Mouse (Mus musculus) forebrain, embryonic 12.5 days (tissue): ENCODE data around the gene Mfng. TPM values are rescaled to one million over a fixed set of nuclear protein-coding genes. Genes with fewer than 3 reads are reported as not detected.

Experiments
- ATAC-seq: fragments of 200-750 bp; cut with Nextera tagmentation; 2 replicates; pipeline ENCODE4 v1.8.0; 2017; ENCODE audit warnings: moderate TSS enrichment; ENCODE audit not compliant: low FRiP score
- H3K27ac ChIP-seq: fragments of 300-500 bp; sonication (generic); 2 replicates; pipeline ENCODE4 v1.5.1; 2016; ENCODE audit warnings: mild to moderate bottlenecking
- H3K27me3 ChIP-seq: fragments of 300-500 bp; sonication (generic); 2 replicates; pipeline ENCODE4 v1.6.1; 2016; ENCODE audit warnings: mild to moderate bottlenecking
- H3K36me3 ChIP-seq: fragments of 300-500 bp; sonication (generic); replicated peaks from 2 replicates; pipeline ENCODE4 v1.6.1; 2016; ENCODE audit warnings: mild to moderate bottlenecking
- H3K4me1 ChIP-seq: fragments of 300-500 bp; sonication (generic); 2 replicates; pipeline ENCODE4 v1.6.1; 2016
- H3K4me2 ChIP-seq: fragments of 300-500 bp; sonication (generic); 2 replicates; pipeline ENCODE4 v1.6.1; 2016; ENCODE audit warnings: mild to moderate bottlenecking, moderate library complexity
- H3K4me3 ChIP-seq: fragments of 300-500 bp; sonication (generic); replicated peaks from 2 replicates; pipeline ENCODE4 v1.5.1; 2016; ENCODE audit warnings: mild to moderate bottlenecking
- H3K9ac ChIP-seq: fragments of 300-500 bp; sonication (generic); 2 replicates; pipeline ENCODE4 v1.6.1; 2016; ENCODE audit warnings: mild to moderate bottlenecking
- H3K9me3 ChIP-seq: fragments of 300-500 bp; sonication (generic); 2 replicates; pipeline ENCODE4 v1.6.1; 2016
- WGBS: fragments of 180-500 bp; shearing (Covaris S2); methylation state at CpG from one replicate; pipeline ENCODE4 v1.1.7; 2016; 5-methylcytosine and 5-hydroxymethylcytosine counted together
- polyA plus RNA-seq: library from polyadenylated mRNA; unstranded; fragments of >200 nt; fragmentation: Nextera tagmentation; extraction: Ambion mirVana; gene quantifications from 2 replicates; pipeline ENCODE4 v1.2.1, GENCODE M21; 2016

The Mfng gene
- polyA plus RNA-seq, 1 experiment from 2014 or later: 137 TPM

- Histone ChIP-seq H3K4me2 (no peak overlapping the region), H3K9me3 (no peaks in the 10 kb centered on the region), H3K36me3 (no peaks in the 10 kb centered on the region), H3K9ac (no peak overlapping the region), H3K4me3 (no peak overlapping the region), H3K4me1 (peaks cover 15% of the 10 kb centered on the region; the same call in 1 of the 2 replicates), H3K27ac (0 out of 2 replicates have a peak overlapping the region, but pooled peaks have one; percentile 13), H3K27me3 (no peaks in the 10 kb centered on the region; the same call in 1 of the 2 replicates)
- ATAC-seq: no peak
- 23% methylated on average over 7 of the region's 7 CpGs for WGBS
These were observed 12.7 kb upstream of the Mfng start for GRCm38 (mm10) chr15:78785961-78786360.

- no peak overlapping the region for H3K4me2 ChIP-seq
- H3K4me1 ChIP-seq: peaks cover 13% of the 10 kb centered on the region; the same call in 1 of the 2 replicates
- H3K27me3 ChIP-seq: no peaks in the 10 kb centered on the region; the same call in 1 of the 2 replicates
- H3K36me3 ChIP-seq: no peaks in the 10 kb centered on the region
- 96% methylated on average over 7 of the region's 7 CpGs for WGBS
- ATAC-seq: no peak
- H3K9ac ChIP-seq: no peak overlapping the region
- H3K9me3 ChIP-seq: no peaks in the 10 kb centered on the region
- H3K27ac ChIP-seq: no peak overlapping the region
- H3K4me3 ChIP-seq: no peak overlapping the region
These were observed 12.0 kb upstream of the Mfng start for GRCm38 (mm10) chr15:78785258-78785657.

- 68% methylated on average over 5 of the region's 5 CpGs for WGBS
- no peak overlapping the region for H3K9ac ChIP-seq
- ATAC-seq: no peak
- H3K4me3 ChIP-seq: no peak overlapping the region
- H3K27ac ChIP-seq: no peak overlapping the region
- H3K4me1 ChIP-seq: peaks cover 13% of the 10 kb centered on the region; the same call in 1 of the 2 replicates
- H3K4me2 ChIP-seq: no peak overlapping the region
- H3K36me3 ChIP-seq: no peaks in the 10 kb centered on the region
- H3K9me3 ChIP-seq: no peaks in the 10 kb centered on the region
- H3K27me3 ChIP-seq: peaks cover 4% of the 10 kb centered on the region; the same call in 1 of the 2 replicates
These were observed 11.2 kb upstream of the Mfng start for GRCm38 (mm10) chr15:78784520-78784919.

- H3K9ac ChIP-seq: no peak overlapping the region
- H3K27me3 ChIP-seq: peaks cover 5% of the 10 kb centered on the region; the same call in 1 of the 2 replicates
- WGBS: 75% methylated on average over 14 of the region's 14 CpGs
- no peak overlapping the region for H3K4me2 ChIP-seq
- H3K4me3 ChIP-seq: no peak overlapping the region
- no peaks in the 10 kb centered on the region for H3K36me3 ChIP-seq
- no peak for ATAC-seq
- H3K27ac ChIP-seq: no peak overlapping the region
- H3K9me3 ChIP-seq: no peaks in the 10 kb centered on the region
- H3K4me1 ChIP-seq: peaks cover 24% of the 10 kb centered on the region
These were observed 9.3 kb upstream of the Mfng start for GRCm38 (mm10) chr15:78782348-78783103.

GRCm38 (mm10) chr15:78780908-78781307 lies 7.6 kb upstream of the Mfng start:
- Histone ChIP-seq H3K36me3 (no peaks in the 10 kb centered on the region), H3K9me3 (no peaks in the 10 kb centered on the region), H3K4me2 (no peak overlapping the region), H3K9ac (no peak overlapping the region), H3K4me1 (peaks cover 24% of the 10 kb centered on the region), H3K4me3 (no peak overlapping the region), H3K27me3 (peaks cover 5% of the 10 kb centered on the region; the same call in 1 of the 2 replicates), H3K27ac (no peak overlapping the region)
- WGBS: 93% methylated on average over 7 of the region's 7 CpGs
- no peak for ATAC-seq

GRCm38 (mm10) chr15:78780359-78780758 lies 7.1 kb upstream of the Mfng start:
- H3K9me3 ChIP-seq: no peaks in the 10 kb centered on the region
- H3K27me3 ChIP-seq: peaks cover 5% of the 10 kb centered on the region; the same call in 1 of the 2 replicates
- 93% methylated on average over 14 of the region's 14 CpGs for WGBS
- H3K4me3 ChIP-seq: no peak overlapping the region
- H3K9ac ChIP-seq: no peak overlapping the region
- no peaks in the 10 kb centered on the region for H3K36me3 ChIP-seq
- ATAC-seq: no peak
- peaks cover 19% of the 10 kb centered on the region for H3K4me1 ChIP-seq
- H3K27ac ChIP-seq: no peak overlapping the region
- H3K4me2 ChIP-seq: no peak overlapping the region

- ATAC-seq: no peak
- Histone ChIP-seq H3K4me2 (no peak overlapping the region), H3K27me3 (peaks cover 5% of the 10 kb centered on the region; the same call in 1 of the 2 replicates), H3K9ac (no peak overlapping the region), H3K4me1 (peaks cover 19% of the 10 kb centered on the region), H3K9me3 (no peaks in the 10 kb centered on the region), H3K27ac (no peak overlapping the region), H3K4me3 (no peak overlapping the region), H3K36me3 (no peaks in the 10 kb centered on the region)
- WGBS: 90% methylated on average over 5 of the region's 5 CpGs
These were observed 6.4 kb upstream of the Mfng start for GRCm38 (mm10) chr15:78779690-78780089.

- H3K36me3 ChIP-seq: no peaks in the 10 kb centered on the region
- ATAC-seq: no peak
- peaks cover 17% of the 10 kb centered on the region for H3K4me1 ChIP-seq
- no peak overlapping the region for H3K4me3 ChIP-seq
- H3K27me3 ChIP-seq: peaks cover 5% of the 10 kb centered on the region; the same call in 1 of the 2 replicates
- 80% methylated on average over 8 of the region's 8 CpGs for WGBS
- no peaks in the 10 kb centered on the region for H3K9me3 ChIP-seq
- no peak overlapping the region for H3K4me2 ChIP-seq
- H3K27ac ChIP-seq: no peak overlapping the region
- no peak overlapping the region for H3K9ac ChIP-seq
These were observed 6.0 kb upstream of the Mfng start for GRCm38 (mm10) chr15:78779253-78779652.

- WGBS: 51% methylated on average over 13 of the region's 15 CpGs
- peaks cover 5% of the 10 kb centered on the region; the same call in 1 of the 2 replicates for H3K27me3 ChIP-seq
These were observed 5.0 kb upstream of the Mfng start for GRCm38 (mm10) chr15:78778077-78778870.

GRCm38 (mm10) chr15:78772856-78773255 lies 419 bp downstream of the Mfng start:
- 28% methylated on average over 14 of the region's 14 CpGs for WGBS
- peaks cover 65% of the 10 kb centered on the region for H3K4me1 ChIP-seq
- H3K9ac ChIP-seq: peak overlapping the region; percentile 68

More at GRCm38 (mm10) chr15:78778077-78778870, 5.0 kb upstream of the Mfng start:
- Histone ChIP-seq H3K9me3 (no peaks in the 10 kb centered on the region), H3K36me3 (no peaks in the 10 kb centered on the region), H3K4me2 (no peak overlapping the region), H3K9ac (peak overlapping the region; percentile 25; the same call in 1 of the 2 replicates), H3K4me1 (peaks cover 25% of the 10 kb centered on the region), H3K4me3 (no peak overlapping the region), H3K27ac (peak overlapping the region; percentile 82)
- 0 out of 2 replicates have a peak, but pooled peaks have one; percentile 31 for ATAC-seq

GRCm38 (mm10) chr15:78772368-78772763 lies 909 bp downstream of the Mfng start:
- ATAC-seq: peak; percentile 9; the same call in 1 of the 2 replicates
- no peaks in the 10 kb centered on the region for H3K9me3 ChIP-seq
- H3K36me3 ChIP-seq: peaks cover 20% of the 10 kb centered on the region
- 47% methylated on average over 4 of the region's 4 CpGs for WGBS
- peak overlapping the region; percentile 73 for H3K4me2 ChIP-seq
- H3K9ac ChIP-seq: peak overlapping the region; percentile 68
- H3K27ac ChIP-seq: peak overlapping the region; percentile 99
- peak overlapping the region; percentile 49 for H3K4me3 ChIP-seq
- H3K27me3 ChIP-seq: no peaks in the 10 kb centered on the region
- H3K4me1 ChIP-seq: peaks cover 65% of the 10 kb centered on the region

More at GRCm38 (mm10) chr15:78772856-78773255, 419 bp downstream of the Mfng start:
- Histone ChIP-seq H3K4me2 (peak overlapping the region; percentile 73), H3K4me3 (peak overlapping the region; percentile 49), H3K36me3 (peaks cover 16% of the 10 kb centered on the region), H3K27ac (peak overlapping the region; percentile 99), H3K27me3 (no peaks in the 10 kb centered on the region), H3K9me3 (no peaks in the 10 kb centered on the region)
- no peak; the same call in 1 of the 2 replicates for ATAC-seq
